Mouse (Mus musculus) lung, adult 2 months (tissue): ENCODE measurements around the gene Sufu.

ENCODE experiments used
- CTCF ChIP-seq: fragments of 200-500 bp; IDR thresholded peaks from 2 replicates; pipeline ENCODE4 v1.5.1; 2011; ENCODE audit warnings: mild to moderate bottlenecking, low read length, control low read depth; ENCODE audit not compliant: insufficient read depth
- POLR2A ChIP-seq: fragments of 200-500 bp; IDR thresholded peaks from 2 replicates; pipeline ENCODE4 v1.6.1; 2011; ENCODE audit warnings: low read depth, mild to moderate bottlenecking, control low read depth, low read length, borderline replicate concordance; ENCODE audit errors: extremely low read depth

DNA sequence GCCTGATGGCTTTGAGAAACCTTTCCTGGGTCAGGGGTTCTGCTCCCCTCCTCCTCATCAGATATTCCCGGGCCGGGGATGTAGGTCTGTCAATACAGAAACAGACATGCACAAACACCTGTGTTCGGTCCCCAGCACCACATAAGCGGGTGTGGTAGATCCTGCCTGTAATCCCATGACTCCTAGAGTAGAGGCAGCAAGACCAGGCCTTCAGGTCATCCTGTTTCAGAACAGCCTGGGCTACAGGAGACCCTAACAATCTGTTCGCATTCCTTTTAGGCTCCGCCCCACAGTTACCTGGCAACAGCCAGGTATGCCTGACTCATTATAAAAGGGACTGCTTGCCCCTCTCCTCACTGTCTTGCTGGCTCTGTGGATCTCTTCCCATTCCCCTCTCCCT lies 47.1 kb upstream of the Sufu start:
- TF ChIP-seq POLR2A (no peak), CTCF (no peak)
